Mouse (Mus musculus): ENCODE measurements at regions not wholly inside any gene's neighbourhood (a gene's known extent, or its start where the extent isn't known, plus 50 kb on each side); places are given as distances from the start of the nearest gene placed in this dataset.

GRCm38 (mm10) chr2:148559376-148559775, 113.0 kb upstream of the Nxt1 start:
- DNase-seq (ENCODE audit: low spot score in 2 of 2): no peak

GRCm38 (mm10) chr2:148558365-148558764, 114.0 kb upstream of the Nxt1 start:
- DNase-seq (ENCODE audit: low spot score in 2 of 2): no peak

- no peak for DNase-seq (ENCODE audit: low spot score in 2 of 2)
These were observed 107.8 kb upstream of the Cd93 start for GRCm38 (mm10) chr2:148551207-148551606.

- no peak for DNase-seq (ENCODE audit: low spot score in 2 of 2)
These were observed 106.3 kb upstream of the Cd93 start for GRCm38 (mm10) chr2:148549618-148550017.

- DNase-seq (ENCODE audit: low spot score in 2 of 2): no peak
These were observed 99.0 kb upstream of the Cd93 start for GRCm38 (mm10) chr2:148542340-148542739.

GRCm38 (mm10) chr2:148537914-148538510, 94.6 kb upstream of the Cd93 start:
- no peak for DNase-seq (ENCODE audit: low spot score in 2 of 2)

GRCm38 (mm10) chr2:148537251-148537650, 93.9 kb upstream of the Cd93 start:
- DNase-seq (ENCODE audit: low spot score in 2 of 2): no peak

- DNase-seq (ENCODE audit: low spot score in 2 of 2): no peak
These were observed 93.2 kb upstream of the Cd93 start for GRCm38 (mm10) chr2:148536608-148537007.

GRCm38 (mm10) chr2:148535562-148536180, 92.3 kb upstream of the Cd93 start:
- DNase-seq (ENCODE audit: low spot score in 2 of 2): peak; percentile 34 to 39

GRCm38 (mm10) chr2:148532051-148532450, 88.7 kb upstream of the Cd93 start:
- DNase-seq (ENCODE audit: low spot score in 2 of 2): no peak

GRCm38 (mm10) chr2:148530546-148530945, 87.2 kb upstream of the Cd93 start:
- no peak for DNase-seq (ENCODE audit: low spot score in 2 of 2)

GRCm38 (mm10) chr2:148529900-148530299, 86.5 kb upstream of the Cd93 start:
- no peak for DNase-seq (ENCODE audit: low spot score in 2 of 2)

GRCm38 (mm10) chr2:148527755-148528154, 84.4 kb upstream of the Cd93 start:
- DNase-seq (ENCODE audit: low spot score in 2 of 2): no peak

GRCm38 (mm10) chr2:148525496-148525895, 82.1 kb upstream of the Cd93 start:
- no peak for DNase-seq (ENCODE audit: low spot score in 2 of 2)

- DNase-seq (ENCODE audit: low spot score in 2 of 2): no peak
These were observed 80.0 kb upstream of the Cd93 start for GRCm38 (mm10) chr2:148523401-148523800.

- no peak for DNase-seq (ENCODE audit: low spot score in 2 of 2)
These were observed 79.6 kb upstream of the Cd93 start for GRCm38 (mm10) chr2:148522936-148523335.

GRCm38 (mm10) chr2:148521966-148522575, 78.7 kb upstream of the Cd93 start:
- no peak for DNase-seq (ENCODE audit: low spot score in 2 of 2)

- DNase-seq (ENCODE audit: low spot score in 2 of 2): no peak
These were observed 76.9 kb upstream of the Cd93 start for GRCm38 (mm10) chr2:148520291-148520690.

GRCm38 (mm10) chr2:148519689-148520290, 76.4 kb upstream of the Cd93 start:
- DNase-seq (ENCODE audit: low spot score in 2 of 2): no peak

GRCm38 (mm10) chr2:148517906-148518305, 74.5 kb upstream of the Cd93 start:
- DNase-seq (ENCODE audit: low spot score in 2 of 2): no peak

GRCm38 (mm10) chr2:148510008-148510681, 66.8 kb upstream of the Cd93 start:
- DNase-seq (ENCODE audit: low spot score in 2 of 2): no peak

GRCm38 (mm10) chr2:148509357-148509756, 66.0 kb upstream of the Cd93 start:
- DNase-seq (ENCODE audit: low spot score in 2 of 2): no peak
